Mouse (Mus musculus) cortical plate, adult 2 months (tissue): ENCODE measurements around the gene Fhad1.
"Not testable (repeated sequence)": the region's sequence is repeated elsewhere in the genome, so short reads cannot be mapped to it uniquely, and the experiment has no call there.

Experiments used
- CTCF ChIP-seq: fragments of 200-500 bp; IDR thresholded peaks from 2 replicates; pipeline ENCODE4 v1.5.1; 2011; ENCODE audit warnings: mild to moderate bottlenecking, control low read depth, low read length; ENCODE audit not compliant: insufficient read depth; ENCODE audit errors: extremely low read depth
- POLR2A ChIP-seq: fragments of 200-500 bp; IDR thresholded peaks from 2 replicates; pipeline ENCODE4 v1.6.1; 2011; ENCODE audit warnings: mild to moderate bottlenecking, low read length, control low read depth; ENCODE audit not compliant: insufficient read depth; ENCODE audit errors: extremely low read depth

DNA sequence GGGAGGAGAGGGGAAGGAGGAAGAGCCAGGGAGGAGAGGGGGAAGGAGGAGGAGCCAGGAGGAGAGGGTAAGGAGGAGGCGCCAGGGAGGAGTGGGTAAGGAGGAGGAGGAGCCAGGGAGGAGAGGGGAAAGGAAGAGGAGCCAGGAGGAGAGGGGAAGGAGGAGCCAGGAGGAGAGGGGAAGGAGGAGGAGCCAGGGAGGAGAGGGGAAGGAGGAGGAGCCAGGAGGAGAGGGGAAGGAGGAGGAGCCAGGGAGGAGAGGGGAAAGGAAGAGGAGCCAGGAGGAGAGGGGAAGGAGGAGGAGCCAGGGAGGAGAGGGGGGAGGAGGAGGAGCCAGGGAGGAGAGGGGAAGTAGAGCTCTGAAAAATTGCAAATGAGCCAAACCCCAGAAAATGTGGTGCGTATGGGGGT lies 20.8 kb downstream of the Fhad1 start:
- not testable (repeated sequence) for TF ChIP-seq POLR2A, CTCF
